Mouse (Mus musculus): Measurements from ENCODE around the gene Ppp2r5c. TPM values are rescaled to one million over a fixed set of nuclear protein-coding genes. Genes with fewer than 3 reads are reported as not detected.

The Ppp2r5c gene
- total RNA-seq, 2 experiments from 2014 or later = 243 to 252 TPM

- no peak for TF ChIP-seq CTCF (conservative IDR thresholded peaks at IDR 0.05)
- peak overlapping the region; percentile 65; the same call in 1 of the 2 replicates for H3K27ac ChIP-seq
- H3K4me3 ChIP-seq = peak overlapping the region; percentile 89
Observed at GRCm38 (mm10) chr12:110448767-110449166, 1.8 kb downstream of the Ppp2r5c start.

DNA sequence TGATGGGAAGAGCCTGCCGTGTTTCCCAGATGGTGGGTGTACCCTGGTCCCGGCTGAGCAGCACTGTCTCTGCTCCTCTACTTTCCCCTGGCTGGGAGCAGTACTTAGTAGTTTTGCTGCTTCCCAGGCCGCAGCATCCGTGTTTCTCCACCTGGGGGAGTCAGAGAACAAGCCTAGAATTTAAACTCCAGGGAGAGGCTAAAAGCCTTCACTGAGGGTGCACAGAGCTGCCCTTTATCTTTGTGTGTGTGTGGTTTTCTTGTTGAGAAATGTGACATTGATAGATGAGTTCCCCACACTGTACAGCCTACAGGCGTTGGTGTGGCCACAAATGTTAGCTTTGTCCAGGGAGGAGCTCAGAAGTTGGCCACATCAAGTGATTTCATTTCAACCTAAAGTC lies 7.3 kb downstream of the Ppp2r5c start:
- TF ChIP-seq CTCF (conservative IDR thresholded peaks at IDR 0.05) = peak; percentile 96
- peak; percentile 59 to 79 for DNase-seq (ENCODE audit: low spot score in 2 of 2)
- H3K27ac ChIP-seq = no peak overlapping the region
- no peak overlapping the region for H3K4me3 ChIP-seq

More at GRCm38 (mm10) chr12:110448767-110449166, 1.8 kb downstream of the Ppp2r5c start:
- peak in 1 of 2 experiments; percentile 29 for DNase-seq (ENCODE audit: low spot score in 2 of 2)

DNA sequence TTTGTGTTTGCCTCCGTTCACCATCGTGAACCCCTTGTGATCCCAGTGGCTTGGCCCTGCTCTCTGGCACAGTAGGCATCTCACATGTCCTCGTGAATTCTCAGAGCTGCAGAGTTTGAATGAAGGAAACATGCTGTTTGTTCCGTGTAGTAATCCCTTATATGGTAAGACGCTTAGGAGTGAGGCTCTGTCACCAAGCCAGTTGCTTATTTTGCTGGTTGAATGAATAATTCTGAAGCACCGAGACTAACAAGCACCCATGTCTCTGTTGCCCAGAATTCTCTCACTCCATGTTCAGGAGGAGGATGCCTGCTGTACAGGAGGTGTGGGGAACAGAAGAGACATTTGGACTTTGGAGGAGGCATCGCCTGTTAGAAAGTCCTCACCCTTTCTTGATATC lies 9.1 kb downstream of the Ppp2r5c start:
- 0 out of 2 replicates have a peak overlapping the region, but pooled peaks have one; percentile 0 for H3K27ac ChIP-seq
- peak in 1 of 2 experiments; percentile 32 for DNase-seq (ENCODE audit: low spot score in 2 of 2)
- no peak overlapping the region for H3K4me3 ChIP-seq
- no peak for TF ChIP-seq CTCF (conservative IDR thresholded peaks at IDR 0.05)

- no peak for DNase-seq (ENCODE audit: low spot score in 2 of 2)
- no peak overlapping the region for H3K4me3 ChIP-seq
- no peak for TF ChIP-seq CTCF (conservative IDR thresholded peaks at IDR 0.05)
- 0 out of 2 replicates have a peak overlapping the region, but pooled peaks have one; percentile 14 for H3K27ac ChIP-seq
Observed at GRCm38 (mm10) chr12:110458667-110459066, 11.7 kb downstream of the Ppp2r5c start.

DNA sequence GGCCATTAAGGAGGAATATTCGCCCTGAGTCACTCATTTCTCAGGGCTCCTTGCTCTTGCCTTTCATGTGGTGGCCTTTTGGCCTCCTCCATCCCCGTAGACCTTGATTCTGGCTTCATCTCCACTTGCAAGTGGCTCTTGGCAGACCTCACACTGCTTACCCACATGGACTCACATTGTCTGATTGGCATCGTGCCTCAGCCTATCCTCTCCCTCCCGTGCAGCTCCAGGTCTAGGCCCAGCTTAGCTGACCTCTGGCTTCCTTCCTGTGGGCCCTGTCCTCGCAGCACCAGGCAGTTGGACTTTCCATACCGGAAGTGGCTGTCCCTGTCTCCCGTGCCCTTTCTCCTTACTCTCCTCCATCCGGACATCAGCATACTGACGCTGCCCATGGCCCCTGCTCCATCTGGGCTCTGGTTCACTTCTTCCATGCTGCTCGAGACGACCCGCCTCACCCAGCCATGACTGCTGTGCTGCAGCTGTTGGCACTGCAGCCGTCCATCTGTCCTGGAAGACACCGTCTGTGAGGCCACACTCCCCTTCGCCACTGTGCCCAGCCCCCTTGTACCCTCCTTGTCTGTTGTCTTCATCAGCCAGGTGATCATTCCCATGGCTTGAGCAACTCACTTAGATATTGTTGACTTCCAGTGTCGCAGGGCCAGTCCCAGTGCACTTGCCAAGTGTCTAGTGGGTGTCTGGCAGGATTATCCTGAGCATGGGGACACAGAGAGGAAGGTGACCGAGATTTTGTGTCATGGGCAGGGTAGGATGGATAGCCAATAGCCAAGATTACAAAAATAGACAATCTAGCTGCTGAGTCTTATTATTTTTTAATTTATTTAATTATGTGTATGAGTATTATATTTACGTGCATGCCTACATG lies 13.7 kb downstream of the Ppp2r5c start:
- no peak overlapping the region for H3K27ac ChIP-seq
- TF ChIP-seq CTCF (conservative IDR thresholded peaks at IDR 0.05) = no peak

GRCm38 (mm10) chr12:110463711-110464110 lies 16.8 kb downstream of the Ppp2r5c start:
- no peak for TF ChIP-seq CTCF (conservative IDR thresholded peaks at IDR 0.05)
- no peak overlapping the region for H3K4me3 ChIP-seq
- no peak overlapping the region for H3K27ac ChIP-seq
- no peak for DNase-seq (ENCODE audit: low spot score in 2 of 2)

More for the DNA sequence above, 13.7 kb downstream of the Ppp2r5c start:
- no peak for DNase-seq (ENCODE audit: low spot score in 2 of 2)
- no peak overlapping the region for H3K4me3 ChIP-seq

GRCm38 (mm10) chr12:110471426-110471825 lies 24.5 kb downstream of the Ppp2r5c start:
- Histone ChIP-seq H3K27ac (no peak overlapping the region), H3K4me3 (no peak overlapping the region)
- DNase-seq (ENCODE audit: low spot score in 2 of 2) = no peak
- no peak for TF ChIP-seq CTCF (conservative IDR thresholded peaks at IDR 0.05)

DNA sequence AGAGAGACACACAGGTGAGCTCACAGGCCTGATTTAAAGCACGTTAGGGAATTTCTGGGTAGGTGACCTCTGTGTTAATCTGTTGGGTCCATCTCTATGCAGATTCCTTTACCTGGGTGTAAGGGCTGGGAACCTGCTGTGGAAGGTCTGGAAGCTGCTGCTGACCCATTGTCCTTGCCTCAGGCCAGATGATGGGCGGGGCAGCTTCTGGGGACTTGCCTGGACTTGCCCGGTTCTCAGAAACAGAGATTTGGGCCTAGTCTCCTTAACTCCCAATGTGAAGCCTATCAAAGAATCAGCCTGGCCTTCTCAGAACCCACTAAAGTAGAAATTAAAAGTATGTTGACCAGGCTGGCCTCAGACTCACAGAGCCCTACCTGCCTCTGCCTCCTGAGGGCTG lies 25.3 kb downstream of the Ppp2r5c start:
- no peak for TF ChIP-seq CTCF (conservative IDR thresholded peaks at IDR 0.05)
- DNase-seq (ENCODE audit: low spot score in 2 of 2) = no peak
- Histone ChIP-seq H3K27ac (no peak overlapping the region), H3K4me3 (no peak overlapping the region)

GRCm38 (mm10) chr12:110474497-110474896 lies 27.6 kb downstream of the Ppp2r5c start:
- TF ChIP-seq CTCF (conservative IDR thresholded peaks at IDR 0.05) = no peak
- no peak overlapping the region for H3K27ac ChIP-seq
- DNase-seq (ENCODE audit: low spot score in 2 of 2) = no peak
- H3K4me3 ChIP-seq = no peak overlapping the region

- Histone ChIP-seq H3K27ac (no peak overlapping the region), H3K4me3 (no peak overlapping the region)
- no peak for DNase-seq (ENCODE audit: low spot score in 2 of 2)
- TF ChIP-seq CTCF (conservative IDR thresholded peaks at IDR 0.05) = no peak
Observed at GRCm38 (mm10) chr12:110476561-110476960, 29.6 kb downstream of the Ppp2r5c start.

GRCm38 (mm10) chr12:110477906-110478305 lies 31.0 kb downstream of the Ppp2r5c start:
- no peak for TF ChIP-seq CTCF (conservative IDR thresholded peaks at IDR 0.05)

DNA sequence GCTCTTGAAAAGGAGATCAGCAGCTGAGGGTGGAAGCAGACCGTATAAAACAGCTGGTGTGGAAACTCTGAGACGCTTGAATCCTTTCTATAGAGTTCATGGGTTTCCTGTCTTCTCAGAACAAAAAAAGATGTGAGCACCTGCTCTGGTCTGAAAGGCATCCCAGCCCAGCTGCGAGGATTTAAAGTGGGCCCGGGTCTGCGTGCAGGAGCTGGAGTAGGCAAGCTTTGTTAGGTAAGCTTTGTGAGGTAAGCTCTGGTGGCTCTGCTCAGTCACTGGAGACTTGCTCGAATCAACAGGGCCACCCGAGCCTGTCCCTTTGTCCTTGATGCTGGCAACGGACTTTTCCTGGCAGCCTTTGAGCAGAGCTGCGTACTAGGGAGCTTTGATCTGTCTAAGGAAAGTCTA lies 31.7 kb downstream of the Ppp2r5c start:
- TF ChIP-seq CTCF (conservative IDR thresholded peaks at IDR 0.05) = no peak

More at GRCm38 (mm10) chr12:110477906-110478305, 31.0 kb downstream of the Ppp2r5c start:
- Histone ChIP-seq H3K27ac (peak overlapping the region; percentile 76), H3K4me3 (no peak overlapping the region)
- DNase-seq (ENCODE audit: low spot score in 2 of 2) = no peak

DNA sequence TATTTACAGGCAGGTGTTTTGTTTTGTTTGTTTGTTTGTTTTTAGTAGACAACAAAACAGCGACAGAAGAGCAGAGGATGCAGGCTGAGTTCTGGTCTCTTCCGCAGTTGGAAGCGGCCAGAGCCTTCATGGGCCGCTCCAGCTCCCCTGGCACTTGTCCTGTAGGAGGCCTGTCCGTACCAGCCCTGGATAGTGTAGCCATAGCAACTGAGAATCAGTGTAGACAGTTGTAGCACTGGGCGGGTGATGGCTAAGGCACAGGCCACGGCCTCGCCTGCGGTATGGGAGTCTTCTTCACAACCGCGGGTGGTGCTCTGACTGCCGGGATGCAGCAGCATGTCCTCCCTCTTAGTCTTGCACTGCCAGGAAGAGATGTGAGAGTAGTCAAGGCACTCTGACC lies 32.3 kb downstream of the Ppp2r5c start:
- DNase-seq (ENCODE audit: low spot score in 2 of 2) = no peak
- no peak for TF ChIP-seq CTCF (conservative IDR thresholded peaks at IDR 0.05)
- no peak overlapping the region for H3K4me3 ChIP-seq

More for the DNA sequence above, 31.7 kb downstream of the Ppp2r5c start:
- H3K4me3 ChIP-seq = no peak overlapping the region
- no peak for DNase-seq (ENCODE audit: low spot score in 2 of 2)
- H3K27ac ChIP-seq = peak overlapping the region; percentile 76

GRCm38 (mm10) chr12:110480701-110481100 lies 33.8 kb downstream of the Ppp2r5c start:
- H3K4me3 ChIP-seq = no peak overlapping the region
- TF ChIP-seq CTCF (conservative IDR thresholded peaks at IDR 0.05) = no peak
- no peak for DNase-seq (ENCODE audit: low spot score in 2 of 2)
- H3K27ac ChIP-seq = no peak overlapping the region

More for the DNA sequence above, 32.3 kb downstream of the Ppp2r5c start:
- H3K27ac ChIP-seq = peak overlapping the region; percentile 76
